Mouse (Mus musculus): ENCODE results near the gene Agbl2. TPM values are rescaled to one million over a fixed set of nuclear protein-coding genes. Genes with fewer than 3 reads are reported as not detected.

Agbl2 gene
- polyA plus RNA-seq, 1 experiment: not detected

DNA sequence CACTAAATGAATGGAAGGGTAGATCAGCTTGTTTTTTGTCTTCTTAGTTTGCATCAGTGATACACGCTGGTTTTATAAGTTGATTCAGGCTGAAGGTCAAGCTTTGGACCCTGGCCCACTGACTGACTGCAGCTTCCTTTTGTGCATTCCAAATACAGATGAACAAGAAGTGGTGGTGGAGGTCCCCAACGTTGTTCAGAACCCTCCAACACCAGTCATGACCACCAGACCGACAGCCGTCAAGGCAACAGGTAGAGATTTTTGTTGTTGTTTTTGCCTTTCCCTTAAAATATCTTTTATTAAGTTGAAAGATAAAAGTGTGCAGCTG lies 36.0 kb upstream of the Agbl2 start:
- TF ChIP-seq CTCF (IDR thresholded peaks at IDR 0.05; ENCODE audit: insufficient read depth, low read depth, low read length): no peak
- TF ChIP-seq POLR2A (IDR thresholded peaks at IDR 0.05; ENCODE audit: insufficient read depth, low read depth, low read length): no peak
- no peak overlapping the region for H3K27ac ChIP-seq (ENCODE audit: insufficient read depth, low read depth, low read length)
- H3K4me1 ChIP-seq (ENCODE audit: control insufficient read depth, insufficient read depth, low read length): peaks cover 4% of the 10 kb centered on the region; the same call in 1 of the 2 replicates
- peak overlapping the region; percentile 53 for H3K4me3 ChIP-seq (ENCODE audit: insufficient read depth, low read depth, low read length)
- WGBS: 2% methylated on average over 4 of the region's 4 CpGs

- Histone ChIP-seq H3K27ac (ENCODE audit: insufficient read depth, low read depth, low read length) (no peak overlapping the region), H3K4me1 (ENCODE audit: control insufficient read depth, insufficient read depth, low read length) (peaks cover 4% of the 10 kb centered on the region; the same call in 1 of the 2 replicates), H3K4me3 (ENCODE audit: insufficient read depth, low read depth, low read length) (0 out of 2 replicates have a peak overlapping the region, but pooled peaks have one; percentile 13)
- TF ChIP-seq CTCF (IDR thresholded peaks at IDR 0.05; ENCODE audit: insufficient read depth, low read depth, low read length): no peak
- TF ChIP-seq POLR2A (IDR thresholded peaks at IDR 0.05; ENCODE audit: insufficient read depth, low read depth, low read length): no peak
- WGBS: 86% methylated on average over 10 of the region's 10 CpGs
Observed at GRCm38 (mm10) chr2:90747131-90747530, 35.4 kb upstream of the Agbl2 start.

- Histone ChIP-seq H3K27ac (ENCODE audit: insufficient read depth, low read depth, low read length) (no peak overlapping the region), H3K4me1 (ENCODE audit: control insufficient read depth, insufficient read depth, low read length) (peaks cover 4% of the 10 kb centered on the region; the same call in 1 of the 2 replicates), H3K4me3 (ENCODE audit: insufficient read depth, low read depth, low read length) (no peak overlapping the region)
- TF ChIP-seq POLR2A (IDR thresholded peaks at IDR 0.05; ENCODE audit: insufficient read depth, low read depth, low read length): no peak
- no peak for TF ChIP-seq CTCF (IDR thresholded peaks at IDR 0.05; ENCODE audit: insufficient read depth, low read depth, low read length)
- WGBS: 60% methylated on average over 6 of the region's 6 CpGs
Observed at GRCm38 (mm10) chr2:90749676-90750459, 32.7 kb upstream of the Agbl2 start.

GRCm38 (mm10) chr2:90753565-90753964 lies 29.0 kb upstream of the Agbl2 start:
- Histone ChIP-seq H3K4me1 (ENCODE audit: control insufficient read depth, insufficient read depth, low read length) (no peaks in the 10 kb centered on the region), H3K27ac (ENCODE audit: insufficient read depth, low read depth, low read length) (no peak overlapping the region), H3K4me3 (ENCODE audit: insufficient read depth, low read depth, low read length) (no peak overlapping the region)
- 90% methylated on average over 2 of the region's 2 CpGs for WGBS
- TF ChIP-seq CTCF (IDR thresholded peaks at IDR 0.05; ENCODE audit: insufficient read depth, low read depth, low read length) (no peak), POLR2A (IDR thresholded peaks at IDR 0.05; ENCODE audit: insufficient read depth, low read depth, low read length) (no peak)

DNA sequence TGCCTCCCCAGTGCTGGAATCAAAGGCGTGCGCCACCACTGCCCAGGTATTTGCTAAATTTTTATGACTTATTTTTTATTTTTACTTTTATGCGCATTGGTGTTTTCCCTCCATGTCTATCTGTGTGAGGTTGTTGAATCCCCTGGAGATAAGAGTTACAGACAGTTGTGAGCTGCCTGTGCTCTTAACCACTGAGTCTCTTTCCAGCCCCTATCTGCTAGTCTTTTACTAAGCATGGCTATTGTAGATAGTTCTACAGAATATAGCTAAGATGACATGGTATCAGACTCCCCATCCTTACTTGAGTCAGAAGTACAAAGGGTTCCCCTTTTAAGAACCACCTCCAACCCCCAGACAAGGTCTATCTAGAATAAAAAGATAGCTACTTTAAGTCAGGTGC lies 28.3 kb upstream of the Agbl2 start:
- Histone ChIP-seq H3K27ac (ENCODE audit: insufficient read depth, low read depth, low read length) (no peak overlapping the region), H3K4me3 (ENCODE audit: insufficient read depth, low read depth, low read length) (no peak overlapping the region), H3K4me1 (ENCODE audit: control insufficient read depth, insufficient read depth, low read length) (no peaks in the 10 kb centered on the region)
- TF ChIP-seq POLR2A (IDR thresholded peaks at IDR 0.05; ENCODE audit: insufficient read depth, low read depth, low read length): no peak
- TF ChIP-seq CTCF (IDR thresholded peaks at IDR 0.05; ENCODE audit: insufficient read depth, low read depth, low read length): no peak
- 99% methylated on average over 3 of the region's 3 CpGs for WGBS

GRCm38 (mm10) chr2:90765123-90765522 lies 17.4 kb upstream of the Agbl2 start:
- H3K4me1 ChIP-seq (ENCODE audit: control insufficient read depth, insufficient read depth, low read length): no peaks in the 10 kb centered on the region
- TF ChIP-seq POLR2A (IDR thresholded peaks at IDR 0.05; ENCODE audit: insufficient read depth, low read depth, low read length) (no peak), CTCF (IDR thresholded peaks at IDR 0.05; ENCODE audit: insufficient read depth, low read depth, low read length) (no peak)
- H3K4me3 ChIP-seq (ENCODE audit: insufficient read depth, low read depth, low read length): no peak overlapping the region
- WGBS: 84% methylated on average over 3 of the region's 3 CpGs
- H3K27ac ChIP-seq (ENCODE audit: insufficient read depth, low read depth, low read length): no peak overlapping the region

DNA sequence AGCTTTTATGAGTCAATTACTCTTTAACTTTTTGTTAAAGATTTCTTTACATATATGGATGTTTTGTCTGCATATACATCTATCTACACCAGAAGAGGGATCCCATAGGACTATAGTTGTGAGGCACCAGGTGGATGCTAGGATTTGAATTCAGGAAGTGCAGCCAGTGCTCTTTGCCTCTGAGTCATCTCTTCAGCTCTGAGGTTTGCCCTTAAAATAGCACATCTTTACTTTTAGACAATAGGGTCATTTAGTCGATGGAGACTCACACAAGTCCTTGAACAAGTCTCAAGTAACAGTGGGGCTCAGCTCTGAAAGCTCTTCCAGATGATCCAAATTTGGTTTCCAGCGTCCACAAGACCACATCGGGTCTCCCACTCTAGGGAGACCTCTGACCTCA lies 1.2 kb upstream of the Agbl2 start:
- no peak overlapping the region for H3K4me3 ChIP-seq (ENCODE audit: insufficient read depth, low read depth, low read length)
- 39% methylated on average over 3 of the region's 3 CpGs for WGBS
- H3K27ac ChIP-seq (ENCODE audit: insufficient read depth, low read depth, low read length): no peak overlapping the region
- no peak for TF ChIP-seq POLR2A (IDR thresholded peaks at IDR 0.05; ENCODE audit: insufficient read depth, low read depth, low read length)
- no peak for TF ChIP-seq CTCF (IDR thresholded peaks at IDR 0.05; ENCODE audit: insufficient read depth, low read depth, low read length)
- peaks cover 12% of the 10 kb centered on the region for H3K4me1 ChIP-seq (ENCODE audit: control insufficient read depth, insufficient read depth, low read length)

DNA sequence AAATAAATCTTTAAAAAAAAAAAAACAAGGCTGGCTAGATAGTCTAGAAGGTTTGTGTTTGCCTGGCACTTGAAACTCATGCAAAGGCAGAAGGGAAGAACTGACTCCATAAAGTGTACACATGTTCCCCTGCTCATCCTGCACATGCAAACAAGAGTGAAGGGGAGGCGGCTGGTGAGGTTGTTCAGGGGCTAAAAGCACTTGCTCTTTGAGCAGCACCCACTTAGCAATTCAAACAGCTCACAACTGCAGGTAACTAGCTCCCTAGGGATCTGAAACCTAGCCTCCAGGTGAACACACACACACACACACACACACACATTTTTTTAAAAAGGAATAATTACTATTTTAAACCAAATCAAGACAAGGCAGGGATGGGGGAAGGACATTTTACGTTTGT lies 589 bp upstream of the Agbl2 start:
- no peak overlapping the region for H3K4me3 ChIP-seq (ENCODE audit: insufficient read depth, low read depth, low read length)
- H3K4me1 ChIP-seq (ENCODE audit: control insufficient read depth, insufficient read depth, low read length): peaks cover 12% of the 10 kb centered on the region
- WGBS: 59% methylated on average over 2 of the region's 2 CpGs
- TF ChIP-seq POLR2A (IDR thresholded peaks at IDR 0.05; ENCODE audit: insufficient read depth, low read depth, low read length) (no peak), CTCF (IDR thresholded peaks at IDR 0.05; ENCODE audit: insufficient read depth, low read depth, low read length) (no peak)
- H3K27ac ChIP-seq (ENCODE audit: insufficient read depth, low read depth, low read length): no peak overlapping the region

GRCm38 (mm10) chr2:90782901-90783486 lies 467 bp downstream of the Agbl2 start:
- no peak overlapping the region for H3K27ac ChIP-seq (ENCODE audit: insufficient read depth, low read depth, low read length)
- peaks cover 12% of the 10 kb centered on the region for H3K4me1 ChIP-seq (ENCODE audit: control insufficient read depth, insufficient read depth, low read length)
- 3% methylated on average over 28 of the region's 29 CpGs for WGBS
- H3K4me3 ChIP-seq (ENCODE audit: insufficient read depth, low read depth, low read length): peak overlapping the region; percentile 42
- no peak for TF ChIP-seq CTCF (IDR thresholded peaks at IDR 0.05; ENCODE audit: insufficient read depth, low read depth, low read length)
- TF ChIP-seq POLR2A (IDR thresholded peaks at IDR 0.05; ENCODE audit: insufficient read depth, low read depth, low read length): no peak

All from olfactory bulb, adult 2 months (tissue).